Mouse (Mus musculus): ENCODE results near the gene Dzip1l. TPM values are rescaled to one million over a fixed set of nuclear protein-coding genes. Genes with fewer than 3 reads are reported as not detected.

Dzip1l gene
- total and polyA plus RNA-seq, 2 experiments from 2014 or later = 7.1 to 19.9 TPM

DNA sequence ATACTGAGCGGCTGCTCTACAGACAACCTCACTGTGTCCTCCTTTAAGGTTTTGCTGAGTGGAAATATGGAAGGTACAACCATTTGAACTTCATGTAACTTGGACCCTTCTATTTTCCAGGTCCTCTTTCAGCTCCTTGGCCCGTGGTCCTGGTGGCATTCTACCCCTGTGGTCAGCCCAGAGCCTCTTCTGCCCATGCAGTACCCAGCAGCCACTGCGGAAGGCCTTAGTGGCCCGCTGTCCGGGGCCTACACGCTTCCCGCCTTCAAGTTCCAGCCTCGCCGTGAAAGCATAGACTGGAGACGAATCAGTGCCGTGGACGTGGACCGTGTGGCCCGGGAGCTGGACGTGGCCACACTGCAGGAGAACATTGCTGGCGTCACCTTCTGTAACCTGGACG lies 7.9 kb downstream of the Dzip1l start:
- Histone ChIP-seq H3K9ac (replicated peaks; ENCODE audit: low read length, poor library complexity, severe bottlenecking) (no peak overlapping the region), H3K27me3 (ENCODE audit: insufficient read depth, low read length) (no peaks in the 10 kb centered on the region), H3K36me3 (ENCODE audit: insufficient read depth, low read length) (peaks cover 17% of the 10 kb centered on the region), H3K4me1 (ENCODE audit: insufficient read depth, low read length) (no peaks in the 10 kb centered on the region; the same call in 1 of the 2 replicates), H3K4me2 (ENCODE audit: low read depth, low read length, poor library complexity, severe bottlenecking) (no peak overlapping the region), H3K9me3 (ENCODE audit: low read length) (no peaks in the 10 kb centered on the region), H3K27ac (ENCODE audit: low read depth, low read length) (no peak overlapping the region), H3K4me3 (ENCODE audit: low read depth, low read length) (no peak overlapping the region)
- 98% methylated on average over 17 of the region's 17 CpGs for WGBS
- no peak for DNase-seq (ENCODE audit: low spot score)
- no peak for ATAC-seq (ENCODE audit: low FRiP score)
- TF ChIP-seq CTCF (IDR thresholded peaks at IDR 0.05) = no peak

- H3K27me3 ChIP-seq (ENCODE audit: insufficient read depth, low read length) = no peaks in the 10 kb centered on the region
- no peaks in the 10 kb centered on the region for H3K4me1 ChIP-seq (ENCODE audit: insufficient read depth, low read length)
- no peak overlapping the region for H3K4me3 ChIP-seq (ENCODE audit: low read depth, low read length)
- 93% methylated on average over 13 of the region's 13 CpGs for WGBS
- DNase-seq (ENCODE audit: low spot score) = no peak
- H3K9me3 ChIP-seq (ENCODE audit: low read length) = no peaks in the 10 kb centered on the region
- no peak overlapping the region for H3K4me2 ChIP-seq (ENCODE audit: low read depth, low read length, poor library complexity, severe bottlenecking)
- no peak overlapping the region for H3K27ac ChIP-seq (ENCODE audit: low read depth, low read length)
- H3K9ac ChIP-seq (replicated peaks; ENCODE audit: low read length, poor library complexity, severe bottlenecking) = no peak overlapping the region
- ATAC-seq (ENCODE audit: low FRiP score) = no peak
- peaks cover 17% of the 10 kb centered on the region for H3K36me3 ChIP-seq (ENCODE audit: insufficient read depth, low read length)
- TF ChIP-seq CTCF (IDR thresholded peaks at IDR 0.05) = no peak
These were observed 8.4 kb downstream of the Dzip1l start for GRCm38 (mm10) chr9:99637736-99638135.

GRCm38 (mm10) chr9:99639957-99640356 lies 10.7 kb downstream of the Dzip1l start:
- TF ChIP-seq CTCF (IDR thresholded peaks at IDR 0.05) = no peak
- H3K27ac ChIP-seq (ENCODE audit: low read depth, low read length) = no peak overlapping the region
- H3K4me1 ChIP-seq (ENCODE audit: insufficient read depth, low read length) = no peaks in the 10 kb centered on the region
- H3K9ac ChIP-seq (replicated peaks; ENCODE audit: low read length, poor library complexity, severe bottlenecking) = no peak overlapping the region
- no peak overlapping the region for H3K4me2 ChIP-seq (ENCODE audit: low read depth, low read length, poor library complexity, severe bottlenecking)
- no peak overlapping the region for H3K4me3 ChIP-seq (ENCODE audit: low read depth, low read length)
- H3K36me3 ChIP-seq (ENCODE audit: insufficient read depth, low read length) = peaks cover 17% of the 10 kb centered on the region
- DNase-seq (ENCODE audit: low spot score) (no peak), ATAC-seq (ENCODE audit: low FRiP score) (no peak)
- WGBS = 91% methylated on average over 5 of the region's 5 CpGs
- H3K27me3 ChIP-seq (ENCODE audit: insufficient read depth, low read length) = no peaks in the 10 kb centered on the region
- no peaks in the 10 kb centered on the region for H3K9me3 ChIP-seq (ENCODE audit: low read length)

DNA sequence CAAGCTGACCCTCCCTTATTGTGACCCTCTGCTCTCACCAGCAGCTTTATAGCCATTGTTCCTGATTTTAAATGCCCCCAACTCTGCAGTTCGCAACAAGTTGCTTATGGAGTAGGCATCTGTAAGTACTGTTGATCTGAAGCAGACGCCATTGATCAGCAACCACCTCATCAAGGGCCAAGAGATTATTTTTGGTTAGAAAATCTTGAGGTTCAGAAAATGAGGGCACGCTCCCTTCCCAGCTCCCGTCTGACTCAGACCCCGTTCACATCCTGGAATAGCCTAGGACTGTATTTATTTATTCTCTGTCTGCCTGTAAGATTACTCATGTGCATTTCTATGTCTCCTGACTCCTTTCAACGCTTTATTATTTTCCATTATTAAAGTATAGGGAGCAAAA lies 16.1 kb downstream of the Dzip1l start:
- no peak overlapping the region for H3K4me3 ChIP-seq (ENCODE audit: low read depth, low read length)
- WGBS = 94% methylated on average over 6 of the region's 6 CpGs
- H3K27me3 ChIP-seq (ENCODE audit: insufficient read depth, low read length) = no peaks in the 10 kb centered on the region
- H3K9ac ChIP-seq (replicated peaks; ENCODE audit: low read length, poor library complexity, severe bottlenecking) = no peak overlapping the region
- no peak for TF ChIP-seq CTCF (IDR thresholded peaks at IDR 0.05)
- ATAC-seq (ENCODE audit: low FRiP score) = no peak
- H3K4me1 ChIP-seq (ENCODE audit: insufficient read depth, low read length) = no peaks in the 10 kb centered on the region
- no peak for DNase-seq (ENCODE audit: low spot score)
- no peaks in the 10 kb centered on the region for H3K9me3 ChIP-seq (ENCODE audit: low read length)
- peaks cover 23% of the 10 kb centered on the region for H3K36me3 ChIP-seq (ENCODE audit: insufficient read depth, low read length)
- no peak overlapping the region for H3K27ac ChIP-seq (ENCODE audit: low read depth, low read length)
- no peak overlapping the region for H3K4me2 ChIP-seq (ENCODE audit: low read depth, low read length, poor library complexity, severe bottlenecking)

- WGBS = 93% methylated on average over 6 of the region's 6 CpGs
- H3K9ac ChIP-seq (replicated peaks; ENCODE audit: low read length, poor library complexity, severe bottlenecking) = no peak overlapping the region
- H3K27me3 ChIP-seq (ENCODE audit: insufficient read depth, low read length) = no peaks in the 10 kb centered on the region
- TF ChIP-seq CTCF (IDR thresholded peaks at IDR 0.05) = no peak
- H3K9me3 ChIP-seq (ENCODE audit: low read length) = no peaks in the 10 kb centered on the region
- DNase-seq (ENCODE audit: low spot score) (no peak), ATAC-seq (ENCODE audit: low FRiP score) (no peak)
- H3K27ac ChIP-seq (ENCODE audit: low read depth, low read length) = no peak overlapping the region
- no peaks in the 10 kb centered on the region for H3K4me1 ChIP-seq (ENCODE audit: insufficient read depth, low read length)
- H3K4me2 ChIP-seq (ENCODE audit: low read depth, low read length, poor library complexity, severe bottlenecking) = no peak overlapping the region
- peaks cover 28% of the 10 kb centered on the region for H3K36me3 ChIP-seq (ENCODE audit: insufficient read depth, low read length)
- no peak overlapping the region for H3K4me3 ChIP-seq (ENCODE audit: low read depth, low read length)
These were observed 16.8 kb downstream of the Dzip1l start for GRCm38 (mm10) chr9:99646102-99646501.

DNA sequence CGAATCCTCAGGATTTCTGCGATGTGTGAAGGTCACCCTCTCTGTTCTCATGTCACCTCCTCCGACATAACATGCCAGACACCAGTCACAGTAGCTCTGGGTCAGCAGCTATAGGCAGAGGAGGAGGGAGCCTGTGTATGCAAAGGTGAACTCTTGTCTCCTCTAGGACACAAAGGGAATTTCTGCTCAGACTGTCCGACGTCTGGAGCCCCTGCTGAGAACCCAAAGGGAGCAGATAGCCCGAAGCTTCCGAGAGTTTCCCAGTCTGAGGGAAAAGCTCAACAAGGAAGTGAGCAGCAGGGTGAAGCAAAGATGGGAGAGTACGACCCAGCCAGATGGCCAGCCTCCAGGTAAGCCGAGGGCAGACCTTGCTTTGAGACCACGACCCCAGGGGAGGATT lies 31.5 kb downstream of the Dzip1l start:
- H3K27ac ChIP-seq (ENCODE audit: low read depth, low read length) = no peak overlapping the region
- no peak overlapping the region for H3K9ac ChIP-seq (replicated peaks; ENCODE audit: low read length, poor library complexity, severe bottlenecking)
- 72% methylated on average over 10 of the region's 10 CpGs for WGBS
- peaks cover 11% of the 10 kb centered on the region; the same call in 1 of the 2 replicates for H3K36me3 ChIP-seq (ENCODE audit: insufficient read depth, low read length)
- no peak for DNase-seq (ENCODE audit: low spot score)
- ATAC-seq (ENCODE audit: low FRiP score) = no peak
- H3K27me3 ChIP-seq (ENCODE audit: insufficient read depth, low read length) = no peaks in the 10 kb centered on the region
- no peak for TF ChIP-seq CTCF (IDR thresholded peaks at IDR 0.05)
- H3K4me3 ChIP-seq (ENCODE audit: low read depth, low read length) = no peak overlapping the region
- no peaks in the 10 kb centered on the region for H3K4me1 ChIP-seq (ENCODE audit: insufficient read depth, low read length)
- no peaks in the 10 kb centered on the region for H3K9me3 ChIP-seq (ENCODE audit: low read length)
- no peak overlapping the region for H3K4me2 ChIP-seq (ENCODE audit: low read depth, low read length, poor library complexity, severe bottlenecking)

Measured in midbrain, postnatal 0 days (tissue).